Mouse (Mus musculus): ENCODE results near the gene Rec114. TPM values are rescaled to one million over a fixed set of nuclear protein-coding genes. Genes with fewer than 3 reads are reported as not detected.
A peak's percentile ranks its signal among the peaks of the same experiment; 100 is the strongest.

The Rec114 gene
- polyA plus RNA-seq (2014; fragmentation: Nextera tagmentation; extraction: Ambion mirVana) = 1.1 and 1.7 TPM in 2 replicates

- no peak within 1 kb of the TSS for H3K4me2 ChIP-seq (ENCODE audit: low read length)
- H3K9ac ChIP-seq (replicated peaks; ENCODE audit: low read length) = no peak within 1 kb of the TSS
- no peaks in the 10 kb centered on the region for H3K36me3 ChIP-seq (ENCODE audit: control insufficient read depth, insufficient read depth, low read length)
- H3K4me1 ChIP-seq (ENCODE audit: control insufficient read depth, insufficient read depth, low read length) = 0 out of 2 replicates have a peak, but pooled peaks cover 7% of the 10 kb centered on the region
- H3K4me3 ChIP-seq (replicated peaks; ENCODE audit: low read depth, low read length) = no peak within 1 kb of the TSS
- DNase-seq (no peak), ATAC-seq (ENCODE audit: low FRiP score, low TSS enrichment) (no peak)
- no peaks in the 10 kb centered on the region for H3K9me3 ChIP-seq (ENCODE audit: control insufficient read depth, low read length)
- WGBS = 91% methylated on average over 3 of the region's 3 CpGs
- no peak within 1 kb of the TSS for H3K27ac ChIP-seq (replicated peaks; ENCODE audit: low read depth, low read length)
- H3K27me3 ChIP-seq (ENCODE audit: control insufficient read depth, insufficient read depth, low read length) = no peaks in the 10 kb centered on the region
Measured at GRCm38 (mm10) chr9:58743702-58744248, at the start of gene Rec114. Gene Rec114 (minus strand): TSS chr9:58743964.

DNA sequence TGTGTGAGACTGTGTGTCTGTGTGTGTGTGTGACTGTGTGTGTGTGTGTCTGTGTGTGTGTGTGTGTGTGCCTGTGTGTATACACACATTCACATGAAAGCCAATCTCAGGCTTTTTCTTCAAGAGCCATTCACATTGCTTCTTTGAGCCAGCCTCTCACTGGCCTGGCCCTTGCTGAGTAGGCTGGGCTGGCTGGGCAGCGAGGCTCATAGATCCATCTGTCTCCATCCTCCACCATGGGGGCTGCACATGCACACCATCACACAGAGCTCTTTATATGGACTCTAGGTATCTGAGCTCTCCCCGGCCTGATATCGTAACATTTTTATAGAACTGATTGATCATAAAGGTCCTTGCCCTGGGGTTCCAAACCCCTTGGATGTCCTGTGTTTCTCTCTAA lies 45.7 kb upstream of the Rec114 start:
- H3K4me1 ChIP-seq (ENCODE audit: control insufficient read depth, insufficient read depth, low read length) = no peaks in the 10 kb centered on the region
- H3K4me3 ChIP-seq (replicated peaks; ENCODE audit: low read depth, low read length) = no peak overlapping the region
- H3K27ac ChIP-seq (replicated peaks; ENCODE audit: low read depth, low read length) = no peak overlapping the region
- no peak overlapping the region for H3K4me2 ChIP-seq (ENCODE audit: low read length)
- no peak overlapping the region for H3K9ac ChIP-seq (replicated peaks; ENCODE audit: low read length)
- no peaks in the 10 kb centered on the region for H3K27me3 ChIP-seq (ENCODE audit: control insufficient read depth, insufficient read depth, low read length)
- H3K9me3 ChIP-seq (ENCODE audit: control insufficient read depth, low read length) = no peaks in the 10 kb centered on the region
- DNase-seq (no peak), ATAC-seq (ENCODE audit: low FRiP score, low TSS enrichment) (no peak)
- no peaks in the 10 kb centered on the region for H3K36me3 ChIP-seq (ENCODE audit: control insufficient read depth, insufficient read depth, low read length)
- WGBS = 82% methylated on average over 3 of the region's 3 CpGs

DNA sequence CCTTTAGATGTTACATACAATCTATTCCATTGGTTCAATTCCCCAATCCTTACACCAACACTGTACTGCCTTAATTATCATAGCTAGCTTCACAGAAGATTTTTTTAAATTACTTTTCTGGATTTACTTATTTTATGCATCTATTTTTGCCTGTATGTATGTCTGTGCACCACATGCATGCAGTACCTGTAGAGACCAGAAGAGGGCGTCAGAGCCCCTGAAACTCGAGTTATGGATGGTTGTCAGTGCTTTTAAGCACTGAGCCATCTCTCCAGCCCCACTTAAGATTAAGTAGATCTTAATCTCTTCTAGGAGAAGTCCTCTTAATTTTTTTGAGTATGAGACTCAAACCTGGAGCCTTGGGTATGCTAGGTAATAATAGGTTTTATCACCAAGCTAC lies 31.6 kb upstream of the Rec114 start:
- DNase-seq (no peak), ATAC-seq (ENCODE audit: low FRiP score, low TSS enrichment) (no peak)
- H3K9me3 ChIP-seq (ENCODE audit: control insufficient read depth, low read length) = no peaks in the 10 kb centered on the region
- H3K27me3 ChIP-seq (ENCODE audit: control insufficient read depth, insufficient read depth, low read length) = no peaks in the 10 kb centered on the region
- H3K9ac ChIP-seq (replicated peaks; ENCODE audit: low read length) = no peak overlapping the region
- WGBS = 23% methylated on average over 2 of the region's 2 CpGs
- no peaks in the 10 kb centered on the region for H3K4me1 ChIP-seq (ENCODE audit: control insufficient read depth, insufficient read depth, low read length)
- H3K4me3 ChIP-seq (replicated peaks; ENCODE audit: low read depth, low read length) = no peak overlapping the region
- H3K4me2 ChIP-seq (ENCODE audit: low read length) = no peak overlapping the region
- H3K27ac ChIP-seq (replicated peaks; ENCODE audit: low read depth, low read length) = no peak overlapping the region
- no peaks in the 10 kb centered on the region for H3K36me3 ChIP-seq (ENCODE audit: control insufficient read depth, insufficient read depth, low read length)

DNA sequence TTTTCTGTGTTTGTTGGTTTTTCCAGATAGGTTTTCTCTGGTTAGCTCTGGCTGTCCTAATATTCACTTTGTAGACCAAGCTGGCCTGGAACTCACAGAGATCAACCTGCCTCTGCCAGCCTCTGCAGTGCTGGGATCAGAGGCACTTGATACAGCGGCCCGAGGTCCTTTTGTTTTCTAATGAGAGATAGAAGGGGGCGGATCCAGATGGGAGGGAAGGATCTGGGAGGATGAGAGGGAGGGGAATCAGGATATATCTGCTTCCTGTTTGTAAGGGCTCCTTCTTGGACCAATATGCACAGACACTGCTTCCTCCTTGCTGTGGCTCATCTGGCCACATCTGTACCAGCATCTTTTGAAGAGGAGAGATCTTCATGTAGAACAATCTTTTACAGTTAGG lies 31.0 kb upstream of the Rec114 start:
- DNase-seq (no peak), ATAC-seq (ENCODE audit: low FRiP score, low TSS enrichment) (no peak)
- Histone ChIP-seq H3K27me3 (ENCODE audit: control insufficient read depth, insufficient read depth, low read length) (no peaks in the 10 kb centered on the region), H3K4me2 (ENCODE audit: low read length) (no peak overlapping the region), H3K27ac (replicated peaks; ENCODE audit: low read depth, low read length) (no peak overlapping the region), H3K9me3 (ENCODE audit: control insufficient read depth, low read length) (no peaks in the 10 kb centered on the region), H3K9ac (replicated peaks; ENCODE audit: low read length) (no peak overlapping the region), H3K36me3 (ENCODE audit: control insufficient read depth, insufficient read depth, low read length) (no peaks in the 10 kb centered on the region), H3K4me3 (replicated peaks; ENCODE audit: low read depth, low read length) (no peak overlapping the region), H3K4me1 (ENCODE audit: control insufficient read depth, insufficient read depth, low read length) (no peaks in the 10 kb centered on the region)
- 46% methylated on average over 3 of the region's 3 CpGs for WGBS

GRCm38 (mm10) chr9:58769943-58770342 lies 26.2 kb upstream of the Rec114 start:
- H3K4me2 ChIP-seq (ENCODE audit: low read length) = no peak overlapping the region
- ATAC-seq (ENCODE audit: low FRiP score, low TSS enrichment) = no peak
- no peaks in the 10 kb centered on the region for H3K9me3 ChIP-seq (ENCODE audit: control insufficient read depth, low read length)

DNA sequence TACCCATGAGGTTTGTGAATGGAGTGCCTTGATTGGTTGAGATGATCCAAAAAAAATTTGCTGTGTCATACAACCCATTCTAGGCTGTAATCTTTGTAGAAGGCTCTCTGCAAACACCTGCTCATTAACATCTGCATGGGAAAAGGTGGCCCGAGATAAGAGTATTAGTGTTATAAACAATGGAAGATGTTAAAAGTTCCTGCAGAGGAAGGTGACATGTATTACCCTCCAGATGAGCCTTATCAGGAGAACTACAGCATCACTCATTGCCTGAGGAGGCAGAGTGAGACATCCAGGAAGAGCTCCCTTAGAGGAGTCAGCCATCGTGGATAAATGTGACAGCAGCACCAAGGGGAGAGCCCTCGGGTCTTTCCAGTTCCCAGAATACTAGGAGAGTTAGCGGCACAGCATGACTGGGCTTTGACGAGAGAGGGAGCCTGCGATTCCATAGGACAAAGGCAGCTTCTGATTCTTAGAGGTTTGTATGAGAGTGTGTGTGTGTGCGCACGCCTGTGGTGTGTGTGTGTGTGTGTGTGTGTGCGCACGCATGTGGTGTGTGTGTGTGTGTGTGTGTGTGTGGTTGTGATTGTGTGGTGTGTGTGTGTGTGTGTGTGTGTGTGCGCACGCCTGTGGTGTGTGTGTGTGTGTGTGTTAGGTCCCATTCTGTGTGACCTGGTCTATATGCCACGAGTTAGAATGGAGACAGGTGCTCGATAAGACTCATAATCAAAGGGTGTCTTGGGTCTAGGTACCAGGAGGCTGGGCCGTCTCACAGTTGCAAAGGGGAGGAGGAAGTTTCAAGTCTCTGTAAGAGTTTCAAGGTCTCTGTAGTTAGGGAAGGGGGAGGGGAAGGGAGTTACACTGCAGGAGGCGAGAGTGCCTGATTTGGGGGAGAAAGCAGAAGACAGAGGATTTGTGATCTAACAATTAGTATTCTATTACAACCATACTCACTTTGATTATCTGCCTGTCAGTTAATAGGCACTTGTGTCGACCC lies 23.5 kb upstream of the Rec114 start:
- peak; percentile 36 for DNase-seq
- 0 out of 2 replicates have a peak, but pooled peaks cover 3% of the 10 kb centered on the region for H3K4me1 ChIP-seq (ENCODE audit: control insufficient read depth, insufficient read depth, low read length)
- no peak overlapping the region for H3K4me2 ChIP-seq (ENCODE audit: low read length)
- H3K9me3 ChIP-seq (ENCODE audit: control insufficient read depth, low read length) = no peaks in the 10 kb centered on the region
- H3K9ac ChIP-seq (replicated peaks; ENCODE audit: low read length) = no peak overlapping the region
- WGBS = 71% methylated on average over 17 of the region's 17 CpGs
- no peaks in the 10 kb centered on the region for H3K36me3 ChIP-seq (ENCODE audit: control insufficient read depth, insufficient read depth, low read length)
- peak; percentile 94 for ATAC-seq (ENCODE audit: low FRiP score, low TSS enrichment)
- no peak overlapping the region for H3K4me3 ChIP-seq (replicated peaks; ENCODE audit: low read depth, low read length)
- H3K27me3 ChIP-seq (ENCODE audit: control insufficient read depth, insufficient read depth, low read length) = no peaks in the 10 kb centered on the region
- H3K27ac ChIP-seq (replicated peaks; ENCODE audit: low read depth, low read length) = no peak overlapping the region

More at GRCm38 (mm10) chr9:58769943-58770342, 26.2 kb upstream of the Rec114 start:
- H3K4me3 ChIP-seq (replicated peaks; ENCODE audit: low read depth, low read length) = no peak overlapping the region
- 0 out of 2 replicates have a peak, but pooled peaks cover 3% of the 10 kb centered on the region for H3K4me1 ChIP-seq (ENCODE audit: control insufficient read depth, insufficient read depth, low read length)
- no peak overlapping the region for H3K27ac ChIP-seq (replicated peaks; ENCODE audit: low read depth, low read length)
- H3K27me3 ChIP-seq (ENCODE audit: control insufficient read depth, insufficient read depth, low read length) = no peaks in the 10 kb centered on the region
- no peaks in the 10 kb centered on the region for H3K36me3 ChIP-seq (ENCODE audit: control insufficient read depth, insufficient read depth, low read length)
- no peak for DNase-seq
- 68% methylated on average over 12 of the region's 12 CpGs for WGBS
- H3K9ac ChIP-seq (replicated peaks; ENCODE audit: low read length) = no peak overlapping the region

DNA sequence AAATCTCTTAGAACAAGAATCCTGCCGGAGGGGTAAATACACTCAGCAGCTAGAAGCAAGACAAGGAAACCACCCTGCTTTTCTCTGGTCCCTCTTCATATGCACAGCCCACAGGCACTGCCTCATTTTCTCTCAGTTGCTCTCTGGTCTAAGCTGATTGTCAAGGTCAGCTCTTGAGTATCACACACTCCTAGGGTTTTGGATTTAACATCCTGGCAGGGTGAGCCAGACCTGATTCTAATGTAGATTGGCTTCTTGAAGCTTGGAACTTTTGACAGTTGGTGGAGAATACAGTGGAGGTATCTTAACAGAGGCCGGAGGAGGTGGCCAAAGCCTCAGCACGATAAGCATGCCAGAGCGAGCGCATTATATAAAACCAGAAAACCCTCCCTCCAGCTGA lies 20.6 kb upstream of the Rec114 start:
- ATAC-seq (ENCODE audit: low FRiP score, low TSS enrichment) = no peak
- no peak overlapping the region for H3K27ac ChIP-seq (replicated peaks; ENCODE audit: low read depth, low read length)
- H3K4me2 ChIP-seq (ENCODE audit: low read length) = no peak overlapping the region
- WGBS = 61% methylated on average over 5 of the region's 5 CpGs
- no peak for DNase-seq
- H3K9ac ChIP-seq (replicated peaks; ENCODE audit: low read length) = no peak overlapping the region
- no peaks in the 10 kb centered on the region for H3K36me3 ChIP-seq (ENCODE audit: control insufficient read depth, insufficient read depth, low read length)
- 0 out of 2 replicates have a peak, but pooled peaks cover 2% of the 10 kb centered on the region for H3K4me1 ChIP-seq (ENCODE audit: control insufficient read depth, insufficient read depth, low read length)
- H3K9me3 ChIP-seq (ENCODE audit: control insufficient read depth, low read length) = no peaks in the 10 kb centered on the region
- no peak overlapping the region for H3K4me3 ChIP-seq (replicated peaks; ENCODE audit: low read depth, low read length)
- H3K27me3 ChIP-seq (ENCODE audit: control insufficient read depth, insufficient read depth, low read length) = no peaks in the 10 kb centered on the region

DNA sequence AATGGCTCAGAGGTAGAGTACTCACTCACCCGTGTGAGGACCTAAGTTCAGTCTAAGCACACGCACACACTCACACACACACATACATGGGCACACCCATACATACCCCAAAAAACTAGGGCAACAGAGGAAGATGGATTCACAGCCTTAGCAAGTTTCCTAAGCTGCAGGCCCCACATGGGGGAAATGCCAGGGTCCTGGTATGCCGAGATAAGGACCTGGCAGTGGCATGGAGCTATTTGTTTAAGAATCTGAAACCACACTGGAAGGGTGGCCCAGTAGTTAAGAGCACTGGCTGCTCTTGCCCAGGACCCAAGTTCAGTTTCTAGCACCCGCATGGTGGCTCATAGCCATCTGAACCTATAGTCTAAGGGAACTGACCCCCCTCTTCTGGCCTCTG lies 19.4 kb upstream of the Rec114 start:
- 99% methylated on average over 4 of the region's 4 CpGs for WGBS
- Histone ChIP-seq H3K4me2 (ENCODE audit: low read length) (no peak overlapping the region), H3K36me3 (ENCODE audit: control insufficient read depth, insufficient read depth, low read length) (no peaks in the 10 kb centered on the region), H3K9ac (replicated peaks; ENCODE audit: low read length) (no peak overlapping the region), H3K27ac (replicated peaks; ENCODE audit: low read depth, low read length) (no peak overlapping the region), H3K9me3 (ENCODE audit: control insufficient read depth, low read length) (no peaks in the 10 kb centered on the region), H3K4me3 (replicated peaks; ENCODE audit: low read depth, low read length) (no peak overlapping the region), H3K4me1 (ENCODE audit: control insufficient read depth, insufficient read depth, low read length) (no peaks in the 10 kb centered on the region), H3K27me3 (ENCODE audit: control insufficient read depth, insufficient read depth, low read length) (no peaks in the 10 kb centered on the region)
- DNase-seq = no peak
- no peak for ATAC-seq (ENCODE audit: low FRiP score, low TSS enrichment)
